Mouse (Mus musculus) stomach, embryonic 14.5 days (tissue): ENCODE results near the gene Kat6b. TPM values are rescaled to one million over a fixed set of nuclear protein-coding genes. Genes with fewer than 3 reads are reported as not detected.
A peak's percentile ranks its signal among the peaks of the same experiment; 100 is the strongest.

Experiments
- ATAC-seq: fragments of 200-750 bp; cut with Nextera tagmentation; 2 replicates; pipeline ENCODE4 v1.8.0; 2017; ENCODE audit warnings: low read depth, moderate TSS enrichment; ENCODE audit not compliant: insufficient number of reproducible peaks, insufficient read depth, low FRiP score
- H3K27ac ChIP-seq: fragments of 300-500 bp; sonication (generic); 2 replicates; pipeline ENCODE4 v1.5.1; 2014; ENCODE audit warnings: mild to moderate bottlenecking, low read length, moderate library complexity, mixed read lengths
- H3K27me3 ChIP-seq: fragments of 300-500 bp; sonication (generic); 2 replicates; pipeline ENCODE4 v1.6.1; 2014; ENCODE audit warnings: low read length, control low read depth, mixed read lengths; ENCODE audit not compliant: control insufficient read depth, insufficient read depth
- H3K36me3 ChIP-seq: fragments of 300-500 bp; sonication (generic); 2 replicates; pipeline ENCODE4 v1.6.1; 2014; ENCODE audit warnings: mild to moderate bottlenecking, control low read depth, low read length, moderate library complexity, mixed read lengths; ENCODE audit not compliant: control insufficient read depth, insufficient read depth
- H3K4me1 ChIP-seq: fragments of 300-500 bp; sonication (generic); 2 replicates; pipeline ENCODE4 v1.6.1; 2014; ENCODE audit warnings: low read length, control low read depth, mixed read lengths; ENCODE audit not compliant: control insufficient read depth, insufficient read depth
- H3K4me2 ChIP-seq: fragments of 300-500 bp; sonication (generic); replicated peaks from 2 replicates; pipeline ENCODE4 v1.6.1; 2014; ENCODE audit warnings: low read depth, low read length, control low read depth
- H3K4me3 ChIP-seq: fragments of 300-500 bp; sonication (generic); 2 replicates; pipeline ENCODE4 v1.5.1; 2014; ENCODE audit warnings: low read depth, low read length, control low read depth
- H3K9ac ChIP-seq: fragments of 300-500 bp; sonication (generic); replicated peaks from 2 replicates; pipeline ENCODE4 v1.6.1; 2014; ENCODE audit warnings: low read depth, mild to moderate bottlenecking, control low read depth, low read length, moderate library complexity, mixed read lengths
- H3K9me3 ChIP-seq: fragments of 300-500 bp; sonication (generic); 2 replicates; pipeline ENCODE4 v1.6.1; 2016; ENCODE audit warnings: low read depth, low read length, control low read depth; ENCODE audit not compliant: control insufficient read depth
- WGBS: fragments of 180-500 bp; shearing (Covaris S2); extraction: QIAGEN DNeasy Blood & Tissue Kit; methylation state at CpG from one replicate; pipeline ENCODE4 v1.1.7; 2014; 5-methylcytosine and 5-hydroxymethylcytosine counted together
- polyA plus RNA-seq: library from polyadenylated mRNA; unstranded; fragments of >200 nt; fragmentation: Nextera tagmentation; extraction: Ambion mirVana; gene quantifications from 2 replicates; pipeline ENCODE4 v1.2.1, GENCODE M21; 2014

Gene Kat6b
- polyA plus RNA-seq, 1 experiment from 2014 or later = 32.3 TPM

- Histone ChIP-seq H3K36me3 (peaks cover 17% of the 10 kb centered on the region; the same call in 1 of the 2 replicates), H3K27ac (peak overlapping the region; percentile 17; the same call in 1 of the 2 replicates), H3K4me1 (0 out of 2 replicates have a peak, but pooled peaks cover 3% of the 10 kb centered on the region), H3K4me3 (no peak overlapping the region), H3K4me2 (no peak overlapping the region), H3K27me3 (no peaks in the 10 kb centered on the region), H3K9ac (no peak overlapping the region), H3K9me3 (no peaks in the 10 kb centered on the region)
- ATAC-seq = no peak
- WGBS = 28% methylated on average over 4 of the region's 4 CpGs
Measured at GRCm38 (mm10) chr14:21617221-21617980, 136.2 kb downstream of the Kat6b start.

DNA sequence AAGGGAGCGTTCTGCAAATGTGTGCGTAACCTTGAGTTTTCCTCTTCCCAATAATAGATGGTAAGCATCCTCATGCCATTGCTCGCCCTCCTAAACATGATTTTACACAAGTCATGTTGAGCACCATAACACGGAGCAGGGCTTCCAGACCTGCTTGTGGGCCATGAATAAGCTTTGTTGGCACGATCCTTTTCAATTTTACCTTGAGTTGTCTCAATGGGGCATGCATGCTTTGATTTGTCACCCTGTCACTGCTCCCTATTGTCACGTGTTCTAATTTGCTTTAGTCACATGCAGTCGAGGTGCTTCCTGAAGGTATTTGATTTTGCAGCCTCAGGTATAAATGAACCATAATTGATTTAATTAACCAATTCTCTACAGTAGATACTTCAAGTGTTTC, 138.7 kb downstream of the Kat6b start:
- ATAC-seq = no peak
- 0 out of 2 replicates have a peak, but pooled peaks cover 3% of the 10 kb centered on the region for H3K4me1 ChIP-seq
- WGBS = 93% methylated on average over 7 of the region's 7 CpGs
- peaks cover 21% of the 10 kb centered on the region; the same call in 1 of the 2 replicates for H3K36me3 ChIP-seq
- no peaks in the 10 kb centered on the region for H3K27me3 ChIP-seq
- H3K27ac ChIP-seq = no peak overlapping the region
- H3K4me3 ChIP-seq = no peak overlapping the region
- H3K9me3 ChIP-seq = no peaks in the 10 kb centered on the region
- H3K4me2 ChIP-seq = no peak overlapping the region
- H3K9ac ChIP-seq = no peak overlapping the region

DNA sequence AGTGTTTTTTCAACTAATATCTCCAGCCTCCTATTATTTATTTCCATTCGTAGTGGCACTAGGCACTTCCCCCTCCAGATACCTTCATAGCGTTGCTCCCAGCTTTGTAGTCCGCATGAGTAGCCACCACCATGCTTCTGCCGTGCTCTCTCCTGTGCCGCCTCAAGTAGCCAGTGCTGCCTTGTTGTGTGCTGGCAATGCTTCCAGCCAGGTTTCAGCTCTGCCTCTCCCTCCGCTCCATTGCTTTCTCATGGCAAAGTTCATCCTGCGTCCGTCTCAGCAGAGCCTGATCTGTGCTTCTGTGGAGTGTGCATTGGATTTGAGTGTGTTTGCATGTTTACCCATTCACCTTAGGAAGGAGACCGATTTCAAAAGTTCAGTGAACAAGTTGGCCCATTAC, 144.7 kb downstream of the Kat6b start:
- WGBS = 83% methylated on average over 9 of the region's 9 CpGs
- no peak for ATAC-seq
- Histone ChIP-seq H3K9me3 (no peaks in the 10 kb centered on the region), H3K4me3 (no peak overlapping the region), H3K27me3 (no peaks in the 10 kb centered on the region), H3K9ac (no peak overlapping the region), H3K4me1 (no peaks in the 10 kb centered on the region), H3K4me2 (no peak overlapping the region), H3K36me3 (peaks cover 45% of the 10 kb centered on the region), H3K27ac (no peak overlapping the region)

GRCm38 (mm10) chr14:21631665-21632200, 150.5 kb downstream of the Kat6b start:
- 41% methylated on average over 5 of the region's 5 CpGs for WGBS
- no peak for ATAC-seq
- Histone ChIP-seq H3K36me3 (peaks cover 35% of the 10 kb centered on the region), H3K27me3 (no peaks in the 10 kb centered on the region), H3K27ac (no peak overlapping the region; the same call in 1 of the 2 replicates), H3K4me2 (no peak overlapping the region), H3K4me3 (no peak overlapping the region), H3K9me3 (no peaks in the 10 kb centered on the region), H3K4me1 (peaks cover 14% of the 10 kb centered on the region; the same call in 1 of the 2 replicates), H3K9ac (no peak overlapping the region)

GRCm38 (mm10) chr14:21636548-21636947, 155.3 kb downstream of the Kat6b start:
- ATAC-seq = no peak

DNA sequence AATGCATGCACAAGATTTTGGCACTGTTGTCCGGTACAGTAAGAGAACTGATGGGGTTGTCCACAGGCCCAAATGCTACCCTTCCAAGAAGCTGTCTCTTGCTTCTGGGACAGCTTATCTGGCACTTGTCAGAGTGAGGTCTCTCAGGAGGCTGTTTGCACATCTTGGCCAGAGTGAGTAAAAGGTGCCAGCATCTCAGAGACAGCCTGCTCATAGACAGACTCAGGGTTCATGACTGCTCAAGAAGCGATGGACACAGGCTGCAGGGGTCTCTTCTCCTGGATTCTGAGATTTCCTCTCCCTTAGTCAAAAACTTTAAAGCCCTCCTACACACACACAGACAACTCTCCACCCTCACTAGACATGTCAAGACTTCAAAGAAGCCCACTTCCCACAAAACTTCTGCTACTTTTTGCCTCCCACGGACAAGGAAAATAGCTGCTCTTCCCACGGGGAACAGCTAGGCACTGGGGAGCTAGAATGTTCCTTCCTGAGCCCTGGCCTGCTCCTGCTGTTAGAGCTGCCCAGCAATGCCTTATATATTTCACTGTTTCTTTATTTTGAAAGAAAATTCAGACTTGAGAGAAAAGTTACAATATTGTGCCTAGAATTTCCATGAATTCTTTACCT, 159.7 kb downstream of the Kat6b start:
- ATAC-seq = no peak
- Histone ChIP-seq H3K9me3 (no peaks in the 10 kb centered on the region), H3K4me1 (no peaks in the 10 kb centered on the region), H3K36me3 (peaks cover 18% of the 10 kb centered on the region), H3K9ac (no peak overlapping the region), H3K27ac (no peak overlapping the region), H3K4me2 (no peak overlapping the region), H3K4me3 (no peak overlapping the region), H3K27me3 (no peaks in the 10 kb centered on the region)
- 76% methylated on average over 4 of the region's 4 CpGs for WGBS

More at GRCm38 (mm10) chr14:21636548-21636947, 155.3 kb downstream of the Kat6b start:
- H3K4me2 ChIP-seq = no peak overlapping the region
- no peaks in the 10 kb centered on the region for H3K27me3 ChIP-seq
- H3K9me3 ChIP-seq = no peaks in the 10 kb centered on the region
- 79% methylated on average over 6 of the region's 6 CpGs for WGBS
- H3K4me1 ChIP-seq = peaks cover 14% of the 10 kb centered on the region; the same call in 1 of the 2 replicates
- H3K4me3 ChIP-seq = no peak overlapping the region
- H3K27ac ChIP-seq = no peak overlapping the region
- H3K36me3 ChIP-seq = peaks cover 18% of the 10 kb centered on the region
- no peak overlapping the region for H3K9ac ChIP-seq

DNA sequence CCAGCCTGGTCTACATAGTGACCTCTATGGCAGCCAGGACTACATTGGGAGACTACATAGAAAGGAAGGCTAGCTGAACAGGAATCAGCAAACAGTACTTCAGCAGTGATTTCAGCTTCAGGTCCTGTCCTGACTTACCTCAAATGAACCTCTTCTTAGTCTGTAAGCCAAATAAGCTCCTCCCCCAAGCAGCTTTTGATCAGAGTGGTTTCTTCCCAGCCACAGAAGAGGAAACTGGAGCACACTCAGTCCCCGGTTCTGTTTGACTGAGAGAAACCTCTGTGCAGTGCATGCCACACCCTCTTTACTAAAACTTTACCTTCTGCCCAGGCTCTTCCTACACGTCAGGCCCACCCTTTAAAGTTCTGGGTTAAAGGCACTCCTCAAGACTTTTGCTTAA, 172.6 kb downstream of the Kat6b start:
- H3K36me3 ChIP-seq = no peaks in the 10 kb centered on the region; the same call in 1 of the 2 replicates
- no peak overlapping the region for H3K4me2 ChIP-seq
- no peak overlapping the region for H3K27ac ChIP-seq
- no peak for ATAC-seq
- H3K4me1 ChIP-seq = 0 out of 2 replicates have a peak, but pooled peaks cover 2% of the 10 kb centered on the region
- H3K27me3 ChIP-seq = no peaks in the 10 kb centered on the region
- H3K4me3 ChIP-seq = no peak overlapping the region
- WGBS = 78% methylated on average over 2 of the region's 2 CpGs
- no peak overlapping the region for H3K9ac ChIP-seq
- H3K9me3 ChIP-seq = no peaks in the 10 kb centered on the region

DNA sequence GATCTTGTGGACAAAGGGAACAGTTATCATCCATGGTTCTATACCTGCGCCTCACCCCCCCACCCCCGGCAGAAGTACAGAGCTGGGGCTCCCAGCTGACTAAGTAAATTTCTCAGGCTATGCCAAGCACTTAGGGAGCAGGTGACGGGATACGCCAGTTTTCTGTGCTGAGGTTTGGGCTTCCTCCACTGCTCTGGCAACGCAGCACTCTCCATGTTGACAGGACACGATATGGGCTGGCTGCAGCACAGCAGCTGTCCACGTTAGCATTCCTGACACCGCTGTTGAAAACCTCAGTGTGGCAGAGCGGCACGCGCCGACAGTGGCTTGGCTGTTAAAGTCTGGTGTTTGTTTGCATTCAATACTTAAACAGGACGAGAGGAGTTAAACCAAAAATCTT, 177.9 kb downstream of the Kat6b start:
- Histone ChIP-seq H3K36me3 (peaks cover 30% of the 10 kb centered on the region), H3K9ac (no peak overlapping the region), H3K4me1 (0 out of 2 replicates have a peak, but pooled peaks cover 2% of the 10 kb centered on the region), H3K9me3 (no peaks in the 10 kb centered on the region), H3K4me2 (no peak overlapping the region), H3K27me3 (no peaks in the 10 kb centered on the region), H3K27ac (no peak overlapping the region), H3K4me3 (no peak overlapping the region)
- WGBS = 67% methylated on average over 13 of the region's 13 CpGs
- ATAC-seq = no peak
